Comparison of ENCODE assay signal across 8 mouse cellular contexts in the genomic region with DNA sequence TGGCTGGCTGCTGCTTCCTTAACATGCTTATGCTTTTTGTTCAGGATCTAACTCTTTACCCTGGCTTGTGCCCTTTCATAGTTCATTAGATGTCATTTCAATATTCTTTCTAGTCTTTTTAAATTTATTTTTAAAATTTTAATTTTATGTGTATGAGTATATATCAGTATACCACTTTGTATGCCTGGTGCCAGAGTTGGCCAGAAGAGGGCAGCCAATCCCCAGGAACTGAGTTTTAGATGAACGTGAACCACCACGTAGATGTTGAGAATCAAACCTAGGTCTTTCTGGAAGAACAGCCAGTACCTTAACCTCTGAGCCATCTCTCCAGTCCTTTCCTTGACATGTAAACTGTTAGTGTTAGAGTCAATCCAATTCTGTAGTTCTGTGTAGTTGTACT. TPM values are rescaled to one million over a fixed set of nuclear protein-coding genes. Genes with fewer than 3 reads are reported as not detected.
DNase-seq lines count a peak whose midpoint lies in the region; ATAC-seq lines count a peak whose summit lies in the region.

No protein-coding gene starts in this region.

- DNase-seq in adrenal gland, postnatal 14 days = peak; percentile 33
- DNase-seq in adrenal gland, adult 8-10 months = no peak
- DNase-seq in 416B (ENCODE audit: low read depth) = peak; percentile 50
- no peak for DNase-seq in left cerebral cortex, postnatal 4 days
- no peak for DNase-seq in embryo, embryonic 10 days (ENCODE audit: low spot score)
- no peak for DNase-seq in Muller cell, postnatal 12 days (ENCODE audit: inconsistent ontology term)

- intact Hi-C loops in left cerebral cortex, postnatal 4 days (cut with DNase I) = no loop called here

- peak; percentile 91 for ATAC-seq in erythroblast, adult 5-6 weeks (replicated peaks; ENCODE audit: low FRiP score, poor library complexity, severe bottlenecking)
- ATAC-seq in megakaryocyte progenitor cell, adult 5-6 weeks (replicated peaks; ENCODE audit: poor library complexity) = peak; percentile 87

RNA-seq across cellular contexts. Expression of a gene that starts 14.1 kb away (rescaled TPM):
- total RNA-seq in adrenal gland, postnatal 14 days (2021) = 32.4 and 36.4 TPM in 2 replicates
- 10 to 100 TPM; 33.4 to 37.1 (median 36.0) TPM for total RNA-seq in adrenal gland, adult 8-10 months (2022)
- 21.7 and 33.6 TPM in 2 replicates for total RNA-seq in erythroblast, adult 5-6 weeks (2015; ENCODE audit: low replicate concordance)
- 15.7 and 19.4 TPM in 2 replicates for total RNA-seq in erythroblast, adult 5-6 weeks (2017; ENCODE audit: low replicate concordance)
- 29.4 and 34.6 TPM in 2 replicates for total RNA-seq in megakaryocyte progenitor cell, adult 5-6 weeks (2015)
- total RNA-seq in megakaryocyte progenitor cell, adult 5-6 weeks (2017) = 8.7 and 9.0 TPM in 2 replicates
- 10 to 100 TPM; 30.8 to 31.1 TPM for total RNA-seq in left cerebral cortex, postnatal 4 days (2021)

RNA-seq across cellular contexts. Expression of a gene that starts 30.0 kb away (rescaled TPM):
- total RNA-seq in adrenal gland, postnatal 14 days (2021) = 8.3 and 8.5 TPM in 2 replicates
- 1 to 10 TPM; 3.2 to 4.0 (median 3.6) TPM for total RNA-seq in adrenal gland, adult 8-10 months (2022)
- total RNA-seq in erythroblast, adult 5-6 weeks (2015; ENCODE audit: low replicate concordance) = 66.0 and 106 TPM in 2 replicates
- 75.0 and 113 TPM in 2 replicates for total RNA-seq in erythroblast, adult 5-6 weeks (2017; ENCODE audit: low replicate concordance)
- 44.5 and 48.0 TPM in 2 replicates for total RNA-seq in megakaryocyte progenitor cell, adult 5-6 weeks (2015)
- total RNA-seq in megakaryocyte progenitor cell, adult 5-6 weeks (2017) = 19.6 and 26.6 TPM in 2 replicates
- 10 to 100 TPM; 20.1 to 23.3 TPM for total RNA-seq in left cerebral cortex, postnatal 4 days (2021)

RNA-seq across cellular contexts. Expression of a gene that starts 58.8 kb away (rescaled TPM):
- total RNA-seq in adrenal gland, postnatal 14 days (2021) = 151 and 153 TPM in 2 replicates
- 100 to 1,000 TPM; 121 to 154 (median 133) TPM for total RNA-seq in adrenal gland, adult 8-10 months (2022)
- 15.9 and 26.3 TPM in 2 replicates for total RNA-seq in erythroblast, adult 5-6 weeks (2015; ENCODE audit: low replicate concordance)
- total RNA-seq in erythroblast, adult 5-6 weeks (2017; ENCODE audit: low replicate concordance) = 17.6 and 31.3 TPM in 2 replicates
- 77.0 and 80.8 TPM in 2 replicates for total RNA-seq in megakaryocyte progenitor cell, adult 5-6 weeks (2015)
- 72.6 and 74.0 TPM in 2 replicates for total RNA-seq in megakaryocyte progenitor cell, adult 5-6 weeks (2017)
- 10 to 100 TPM; 63.4 to 66.7 TPM for total RNA-seq in left cerebral cortex, postnatal 4 days (2021)

Comparison
In these comparisons a context has a peak if more than half of its experiments do, and no peak if none do; other contexts are left out.
1. DNase-seq: peak in adrenal gland, postnatal 14 days (single experiment) and 416B (single experiment); none in adrenal gland, adult 8-10 months (single experiment), left cerebral cortex, postnatal 4 days (single experiment), embryo, embryonic 10 days (single experiment) and Muller cell, postnatal 12 days (single experiment).